Mouse (Mus musculus): ENCODE results near the gene Nup210.
"Not testable (repeated sequence)": the region's sequence is repeated elsewhere in the genome, so short reads cannot be mapped to it uniquely, and the experiment has no call there.

The Nup210 gene

DNA sequence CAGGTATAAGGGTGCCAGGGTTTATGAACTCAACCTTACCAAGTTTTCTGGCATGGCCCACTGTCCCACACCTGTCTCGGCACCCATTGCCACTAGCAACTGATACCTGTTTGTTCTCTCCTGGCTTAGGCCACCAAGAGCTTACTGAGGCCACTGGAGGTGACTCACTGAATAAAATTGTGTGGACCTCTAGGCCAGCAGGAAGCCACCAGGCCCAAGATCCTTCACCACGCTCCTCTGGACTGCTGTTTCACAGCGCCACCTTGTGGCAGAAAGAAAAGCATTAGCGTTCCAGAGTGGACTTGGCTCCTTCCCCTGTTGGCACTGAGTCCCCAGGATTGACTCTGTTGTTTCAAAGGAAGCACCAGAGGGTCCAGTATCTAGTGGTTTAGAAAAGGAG, 23.2 kb upstream of the Nup210 start:
- DNase-seq (ENCODE audit: low spot score in 2 of 2), result peak; percentile 36 to 76

DNA sequence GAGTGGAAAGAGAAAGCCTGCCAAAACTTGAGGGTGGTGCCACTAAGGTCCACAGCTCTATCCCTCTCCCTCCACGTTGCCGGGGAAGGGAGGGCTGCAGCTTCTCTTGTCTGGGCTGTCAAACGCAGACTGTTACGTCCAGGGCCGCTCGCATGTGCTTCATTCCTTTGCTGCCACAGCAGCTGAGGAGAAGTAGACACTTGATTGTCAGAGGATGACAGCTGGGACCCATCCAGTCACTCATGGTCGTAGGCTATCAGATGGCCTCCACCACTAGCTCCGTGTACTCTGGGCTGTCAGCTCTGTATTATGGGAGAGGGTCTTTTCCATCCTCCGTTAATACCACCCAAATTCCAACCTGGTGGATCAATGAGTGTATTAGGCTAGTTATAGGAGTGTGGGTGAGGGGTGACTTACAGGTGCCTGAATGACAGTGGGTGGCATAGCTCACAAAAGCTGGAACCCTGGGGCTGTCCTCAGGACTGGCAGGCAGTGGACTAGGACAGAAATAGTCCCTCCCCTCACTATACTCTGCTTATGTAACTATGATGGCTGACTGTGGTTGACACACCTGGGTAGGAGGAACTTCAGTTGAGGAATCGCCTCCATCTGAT, 20.8 kb upstream of the Nup210 start:
- no peak for DNase-seq (ENCODE audit: low spot score in 2 of 2)

- no peak for DNase-seq (ENCODE audit: low spot score in 2 of 2)
Observed at GRCm38 (mm10) chr6:91130856-91131255, 14.2 kb upstream of the Nup210 start.

DNA sequence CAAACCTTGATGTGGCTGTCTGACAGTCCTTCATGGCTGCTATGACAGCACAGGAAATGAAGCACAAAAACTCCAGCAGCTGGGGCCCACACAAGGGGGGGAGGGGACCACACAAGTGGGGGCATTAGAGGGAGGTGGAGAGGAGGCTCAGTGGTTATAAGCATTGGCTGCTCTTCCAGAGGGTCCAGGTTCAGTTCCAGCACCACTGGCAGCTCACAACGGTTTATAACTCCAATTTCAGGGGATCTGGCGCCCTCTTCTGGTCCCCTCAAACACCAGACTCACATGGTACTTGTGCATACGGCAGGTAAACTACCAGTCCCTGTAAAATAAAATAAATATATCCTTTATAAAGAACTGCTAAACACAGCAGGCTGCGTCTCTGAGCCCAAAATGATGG, 12.4 kb upstream of the Nup210 start:
- no peak for DNase-seq (ENCODE audit: low spot score in 2 of 2)

GRCm38 (mm10) chr6:91125228-91125585, 8.6 kb upstream of the Nup210 start:
- no peak for DNase-seq (ENCODE audit: low spot score in 2 of 2)

GRCm38 (mm10) chr6:91124286-91125227, 7.9 kb upstream of the Nup210 start:
- DNase-seq (ENCODE audit: low spot score in 2 of 2), result no peak

DNA sequence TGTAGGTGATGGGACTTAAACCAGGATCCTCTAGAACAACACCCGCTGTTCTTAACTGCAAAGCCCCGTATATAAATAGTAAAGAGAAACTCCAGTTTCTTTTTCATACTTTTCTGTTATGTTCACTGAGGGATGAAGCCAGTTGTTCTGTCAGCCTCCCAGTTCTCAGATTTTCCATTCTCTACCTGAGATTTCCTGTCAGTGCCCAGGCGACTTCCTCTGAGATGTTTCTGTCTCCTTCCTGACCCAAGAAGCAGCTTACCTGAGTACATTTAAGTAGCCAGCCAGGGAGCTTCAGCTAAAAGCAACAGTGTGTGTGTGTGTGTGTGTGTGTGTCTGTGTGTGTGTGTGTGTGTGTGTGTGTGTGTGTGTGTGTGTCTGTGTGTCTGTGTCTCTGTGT, 6.8 kb upstream of the Nup210 start:
- DNase-seq (ENCODE audit: low spot score in 2 of 2), result no peak

GRCm38 (mm10) chr6:91121089-91121488, 4.5 kb upstream of the Nup210 start:
- DNase-seq (ENCODE audit: low spot score in 2 of 2), result not testable (repeated sequence)

DNA sequence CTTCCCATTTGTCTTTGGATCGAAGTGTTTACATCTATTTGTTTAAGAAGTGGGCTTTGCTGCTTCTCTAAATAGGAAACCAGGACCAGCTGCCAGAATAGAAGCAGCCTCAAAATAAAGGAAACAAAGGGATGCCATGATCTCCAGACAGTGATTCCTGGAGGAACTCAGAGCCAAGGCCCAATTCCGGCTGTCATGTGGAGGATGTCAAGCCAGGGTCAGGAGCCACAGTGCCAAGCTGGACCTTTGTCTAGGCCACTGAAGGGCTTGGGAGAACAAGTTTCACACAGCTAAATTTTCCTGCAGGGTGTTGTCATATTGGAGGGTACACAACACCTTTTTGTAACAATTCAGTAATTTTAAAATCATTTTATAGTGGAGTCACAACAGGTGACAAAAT, 3.6 kb upstream of the Nup210 start:
- DNase-seq (ENCODE audit: low spot score in 2 of 2), result no peak

- no peak for DNase-seq (ENCODE audit: low spot score in 2 of 2)
Observed at GRCm38 (mm10) chr6:91118526-91118925, 1.9 kb upstream of the Nup210 start.

DNA sequence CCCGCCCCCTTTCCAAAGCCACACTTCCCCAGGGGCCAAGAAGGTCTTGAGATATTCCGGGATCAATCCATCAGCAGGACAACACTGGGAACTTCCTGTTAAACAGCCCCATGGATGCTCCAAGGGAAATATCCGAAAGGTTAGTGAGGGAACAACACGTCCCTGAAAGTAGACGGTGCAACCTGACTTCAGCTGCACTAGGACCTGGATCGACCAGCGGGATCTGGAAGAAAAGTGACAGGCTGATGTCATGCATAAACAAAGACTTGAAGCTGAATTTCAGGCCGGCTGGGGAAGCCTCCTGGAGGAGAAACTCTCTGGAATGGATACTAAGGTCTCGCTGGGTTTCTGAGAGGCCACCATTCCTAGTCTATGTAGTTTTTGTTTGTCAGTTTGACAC, 520 bp upstream of the Nup210 start:
- no peak for DNase-seq (ENCODE audit: low spot score in 2 of 2)

DNA sequence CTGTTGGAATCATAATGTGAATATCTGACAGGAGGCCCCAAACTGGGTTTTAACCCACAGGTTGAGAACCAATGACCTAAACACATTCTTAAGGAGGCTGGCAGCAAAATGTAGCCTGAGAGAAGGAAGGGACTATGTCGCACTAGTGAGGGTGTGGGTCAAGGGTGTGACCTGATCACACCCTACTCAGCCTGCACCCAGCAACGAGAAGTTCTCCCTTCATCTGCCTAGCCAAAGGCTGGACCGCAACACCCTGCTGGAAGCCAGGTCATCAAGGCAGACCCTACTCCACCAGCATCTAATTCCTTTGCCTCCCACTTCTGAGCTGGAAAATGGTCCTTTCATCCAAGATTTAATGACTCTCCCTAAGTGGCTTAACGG, 776 bp downstream of the Nup210 start:
- no peak for DNase-seq (ENCODE audit: low spot score in 2 of 2)

DNA sequence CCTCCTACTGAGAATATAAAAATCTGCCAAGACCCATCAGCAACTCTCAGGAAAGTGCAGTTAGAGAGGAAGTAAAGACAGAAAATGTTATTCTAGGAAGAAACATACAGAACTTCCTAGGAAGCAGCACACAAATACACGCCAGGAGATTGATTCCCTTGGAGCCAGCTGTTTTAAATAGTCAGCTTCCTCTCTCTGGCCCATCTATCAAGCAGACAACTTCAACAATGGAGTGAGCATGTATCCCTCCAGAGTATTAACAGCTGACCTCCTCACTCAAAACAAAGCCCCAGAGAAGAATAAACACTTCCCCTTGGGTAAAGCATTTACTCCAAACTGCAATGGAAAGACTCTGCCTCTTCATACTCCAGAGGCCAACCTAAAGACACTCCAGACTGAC, 1.5 kb downstream of the Nup210 start:
- DNase-seq (ENCODE audit: low spot score in 2 of 2), result no peak

- peak; percentile 37 to 53 for DNase-seq (ENCODE audit: low spot score in 2 of 2)
Observed at GRCm38 (mm10) chr6:91114716-91115115, 1.9 kb downstream of the Nup210 start.

DNA sequence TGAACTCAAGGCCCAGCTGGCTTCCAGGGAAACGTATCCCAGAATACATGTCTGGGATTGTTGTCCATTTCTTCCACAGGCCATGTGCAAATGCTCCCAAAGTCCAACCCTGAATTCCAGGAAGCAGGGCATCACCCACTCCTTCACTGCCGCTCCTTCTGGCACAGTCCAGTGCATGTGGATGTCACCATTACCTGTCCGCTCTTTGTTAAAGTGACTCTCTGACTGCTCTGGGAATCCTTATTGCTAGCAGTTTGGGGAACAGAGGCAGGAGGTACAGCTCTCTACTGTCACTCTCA, 4.7 kb downstream of the Nup210 start:
- DNase-seq (ENCODE audit: low spot score in 2 of 2), result no peak

GRCm38 (mm10) chr6:91111141-91111953, 5.3 kb downstream of the Nup210 start:
- no peak for DNase-seq (ENCODE audit: low spot score in 2 of 2)

GRCm38 (mm10) chr6:91110323-91111020, 6.2 kb downstream of the Nup210 start:
- peak in 1 of 2 experiments; percentile 34 for DNase-seq (ENCODE audit: low spot score in 2 of 2)

- DNase-seq (ENCODE audit: low spot score in 2 of 2), result no peak
Observed at GRCm38 (mm10) chr6:91109489-91109888, 7.1 kb downstream of the Nup210 start.

DNA sequence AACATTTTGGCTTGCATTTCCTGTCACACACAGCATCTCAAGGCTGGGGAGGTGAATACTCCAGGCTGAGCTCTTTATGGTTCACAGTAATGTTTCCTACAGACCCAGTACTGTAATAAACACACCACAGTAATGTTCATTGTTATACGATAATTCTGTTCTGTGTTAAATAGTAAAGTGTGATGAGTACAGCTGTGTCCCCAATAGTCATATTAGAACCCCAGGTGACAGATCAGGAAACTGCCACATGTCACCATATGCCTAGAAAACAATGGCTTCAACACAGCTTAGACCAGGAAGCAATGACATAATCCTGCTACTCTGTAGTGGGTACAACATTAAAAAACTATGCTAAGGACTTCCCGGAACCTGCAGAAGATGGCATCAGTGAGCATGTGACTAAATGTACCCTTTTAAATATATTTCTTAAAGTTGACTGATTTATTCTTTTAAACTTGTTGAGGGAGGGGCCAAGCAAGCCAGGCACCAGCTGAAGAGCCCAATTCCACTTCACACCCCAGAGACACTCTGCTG, 7.6 kb downstream of the Nup210 start:
- DNase-seq (ENCODE audit: low spot score in 2 of 2), result no peak

DNA sequence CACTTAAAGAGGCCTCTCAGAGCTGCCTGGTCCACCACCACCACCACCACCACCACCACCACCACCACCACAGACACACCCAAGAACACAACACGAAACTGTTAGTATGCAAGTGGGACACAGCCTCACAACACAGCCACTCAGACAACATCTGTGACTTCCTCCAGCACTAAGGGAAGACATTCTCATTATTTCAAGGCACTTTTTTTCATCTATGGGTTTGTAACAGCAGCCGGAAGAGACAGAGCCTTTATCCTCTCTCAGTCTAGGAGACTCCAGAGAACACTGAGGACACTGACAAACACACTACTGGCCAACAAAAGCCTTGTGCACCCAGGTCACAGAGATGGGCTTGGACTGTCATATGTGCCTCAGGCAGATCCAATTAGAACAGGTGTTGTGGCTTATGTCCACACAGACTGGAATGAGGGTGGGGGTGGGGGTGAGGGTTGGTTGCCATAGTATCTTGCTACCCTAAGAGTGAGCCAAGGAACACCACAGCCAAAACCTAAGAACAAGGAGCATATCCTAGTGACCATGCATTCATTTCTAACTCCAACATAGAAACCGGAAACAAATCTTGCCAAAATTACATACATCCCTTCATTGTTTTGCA, 8.2 kb downstream of the Nup210 start:
- DNase-seq (ENCODE audit: low spot score in 2 of 2), result no peak

GRCm38 (mm10) chr6:91105400-91106129, 11.1 kb downstream of the Nup210 start:
- DNase-seq (ENCODE audit: low spot score in 2 of 2), result peak; percentile 44 to 65

Data from thymus, postnatal 10 days (tissue).